Mouse (Mus musculus) retina, adult 2 months (tissue): ENCODE measurements at regions not wholly inside any gene's neighbourhood (a gene's known extent, or its start where the extent isn't known, plus 50 kb on each side); places are given as distances from the start of the nearest gene placed in this dataset.
"Not testable (repeated sequence)": the region's sequence is repeated elsewhere in the genome, so short reads cannot be mapped to it uniquely, and the experiment has no call there.

ENCODE experiments used
- DNase-seq: peaks from one replicate; pipeline ENCODE4 v3.0.0-alpha.2; 2012; ENCODE audit warnings: low read depth, low spot score

GRCm38 (mm10) chr2:149283274-149283673 lies 121.6 kb upstream of the Cst10 start:
- DNase-seq = no peak

- DNase-seq = no peak
These were observed 120.7 kb upstream of the Cst10 start for GRCm38 (mm10) chr2:149284199-149284598.

DNA sequence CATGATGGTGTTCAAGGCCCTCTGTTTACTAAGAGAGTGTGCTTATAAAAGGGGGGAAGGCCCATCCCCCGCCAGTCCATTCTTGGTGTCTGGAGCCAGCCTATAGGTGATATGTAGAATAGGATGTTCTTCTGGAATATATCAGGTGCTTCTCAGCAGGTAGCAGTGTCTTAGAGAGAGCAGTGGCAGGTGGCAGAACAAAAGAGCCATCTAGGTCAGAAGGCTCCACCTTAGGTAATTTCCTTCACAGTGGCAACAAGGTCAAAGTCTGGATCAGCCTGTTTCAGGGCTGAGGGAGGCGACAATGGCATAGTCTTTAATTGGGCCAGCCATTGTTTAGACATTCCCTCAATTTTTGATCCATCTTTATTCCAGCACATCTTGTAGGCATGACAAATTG lies 107.9 kb upstream of the Cst10 start:
- DNase-seq = not testable (repeated sequence)

- DNase-seq = no peak
These were observed 99.3 kb upstream of the Cst10 start for GRCm38 (mm10) chr2:149305553-149305952.

- peak; percentile 29 for DNase-seq
These were observed 54.5 kb upstream of the Cst10 start for GRCm38 (mm10) chr2:149350239-149350811.
